Mouse (Mus musculus): Measurements from ENCODE around the gene Mpdu1. TPM values are rescaled to one million over a fixed set of nuclear protein-coding genes. Genes with fewer than 3 reads are reported as not detected.

Gene Mpdu1
- polyA plus RNA-seq, 1 experiment from 2014 or later = 74.2 TPM

DNA sequence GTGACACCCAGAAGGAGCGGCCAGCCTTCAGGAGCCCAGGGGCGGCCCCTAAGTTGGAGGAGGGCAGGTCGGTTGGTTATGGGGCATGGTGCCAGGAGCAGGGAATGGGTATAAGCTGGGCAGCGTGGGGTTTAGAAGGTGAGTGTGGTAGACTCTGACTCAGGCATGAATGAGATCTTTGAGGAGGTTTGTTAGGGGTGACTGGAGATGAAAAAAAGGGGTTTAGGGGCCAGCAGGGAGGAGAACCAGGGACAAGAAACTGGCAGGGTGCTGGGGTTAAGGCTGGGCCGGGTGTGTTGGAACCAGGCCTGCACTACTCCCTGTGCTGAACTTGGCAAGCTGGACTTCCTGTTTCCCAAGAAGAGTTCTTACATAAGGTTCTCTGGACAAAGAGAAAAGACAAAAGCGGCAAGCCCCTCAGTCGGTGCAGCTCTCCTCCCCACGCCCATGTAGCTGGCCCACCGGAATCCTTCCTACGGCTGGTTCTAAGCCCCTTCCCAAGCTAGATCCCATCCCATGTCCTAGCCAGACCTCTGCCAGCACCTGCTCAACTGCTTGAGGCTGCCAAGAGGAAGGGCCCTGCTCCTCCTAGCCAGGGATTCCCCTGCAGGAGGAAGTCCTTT is 23.2 kb upstream of the Mpdu1 start, which contains the start of gene Tnfsf13:
Gene Tnfsf13 (minus strand): TSS at position 259 of the 623 bp plus-strand sequence.
- whole genome bisulfite sequencing = 90% methylated on average over 10 of the region's 10 CpGs
- Histone ChIP-seq H3K4me3 (no peak within 1 kb of the TSS), H3K9me3 (replicated peaks) (no peaks in the 10 kb centered on the region), H3K36me3 (no peaks in the 10 kb centered on the region; the same call in 1 of the 2 replicates), H3K4me1 (peaks cover 40% of the 10 kb centered on the region), H3K27me3 (ENCODE audit: low read depth, poor library complexity, severe bottlenecking) (peaks cover 15% of the 10 kb centered on the region), H3K27ac (peak within 1 kb of the TSS; percentile 44; the same call in 1 of the 2 replicates)
- no peak for DNase-seq (ENCODE audit: low spot score)

DNA sequence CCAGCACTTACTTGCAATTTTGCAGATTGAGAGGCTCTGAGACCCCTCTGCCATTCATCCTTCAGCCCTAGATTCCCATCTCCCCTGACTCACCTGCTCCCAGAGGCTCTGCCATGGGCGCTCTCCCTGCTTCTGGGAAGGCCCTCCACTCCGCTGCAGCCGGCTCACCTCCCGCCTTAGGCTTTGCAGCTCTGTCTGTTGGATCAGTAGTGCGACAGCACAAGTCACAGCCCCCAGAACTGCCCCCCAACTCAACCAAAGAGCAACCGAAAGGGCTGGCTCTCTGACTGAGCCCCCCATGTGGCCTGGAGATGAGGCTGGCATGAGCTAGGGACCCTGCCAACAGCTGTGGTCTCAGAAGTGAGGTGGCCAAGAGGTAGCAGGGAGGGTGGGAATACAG is 22.5 kb upstream of the Mpdu1 start:
- Histone ChIP-seq H3K27ac (no peak overlapping the region), H3K4me1 (peaks cover 47% of the 10 kb centered on the region)
- no peak for DNase-seq (ENCODE audit: low spot score)

DNA sequence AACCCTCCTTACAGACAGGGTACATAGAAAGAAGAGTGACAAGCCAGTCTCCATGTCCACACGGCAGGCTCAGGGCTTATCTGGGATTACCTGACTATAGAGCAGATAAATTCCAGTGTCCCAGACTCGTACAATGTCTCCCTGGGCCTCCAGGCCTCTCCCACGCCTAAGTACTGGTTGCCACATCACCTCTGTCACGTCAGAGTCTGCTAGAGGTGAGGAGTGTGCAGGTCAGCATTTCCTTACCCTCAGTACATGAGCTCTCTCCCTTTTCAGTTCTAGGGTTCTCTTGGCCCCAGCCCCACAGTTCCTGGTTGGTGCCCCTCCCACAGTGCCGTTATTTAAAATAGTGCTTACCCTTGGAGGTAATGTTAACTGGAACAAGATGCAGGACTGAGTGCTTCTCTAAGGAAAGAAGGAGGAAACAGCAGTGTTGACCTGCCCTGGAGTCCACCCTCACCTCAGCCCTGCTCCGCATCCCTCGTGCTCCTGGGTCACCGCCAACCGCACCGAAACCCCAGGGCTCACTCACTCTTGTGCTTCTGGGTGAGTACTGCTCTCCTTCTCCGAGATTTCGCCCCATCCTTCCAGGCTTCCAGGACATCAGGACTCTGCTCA is 21.8 kb upstream of the Mpdu1 start:
- no peak for DNase-seq (ENCODE audit: low spot score)
- 85% methylated on average over 12 of the region's 12 CpGs for WGBS
- Histone ChIP-seq H3K4me1 (peaks cover 52% of the 10 kb centered on the region), H3K27ac (0 out of 2 replicates have a peak overlapping the region, but pooled peaks have one; percentile 93), H3K36me3 (peaks cover 13% of the 10 kb centered on the region), H3K9me3 (replicated peaks) (no peaks in the 10 kb centered on the region), H3K4me3 (no peak overlapping the region), H3K27me3 (ENCODE audit: low read depth, poor library complexity, severe bottlenecking) (peaks cover 15% of the 10 kb centered on the region)

More for the DNA sequence above, 22.5 kb upstream of the Mpdu1 start:
- Histone ChIP-seq H3K4me3 (no peak overlapping the region), H3K9me3 (replicated peaks) (no peaks in the 10 kb centered on the region), H3K27me3 (ENCODE audit: low read depth, poor library complexity, severe bottlenecking) (peaks cover 15% of the 10 kb centered on the region), H3K36me3 (peaks cover 6% of the 10 kb centered on the region)
- 84% methylated on average over 6 of the region's 6 CpGs for WGBS

- peaks cover 15% of the 10 kb centered on the region for H3K27me3 ChIP-seq (ENCODE audit: low read depth, poor library complexity, severe bottlenecking)
- H3K36me3 ChIP-seq = peaks cover 20% of the 10 kb centered on the region
- H3K4me1 ChIP-seq = peaks cover 52% of the 10 kb centered on the region
- H3K9me3 ChIP-seq (replicated peaks) = no peaks in the 10 kb centered on the region
- no peak for DNase-seq (ENCODE audit: low spot score)
- WGBS = 87% methylated on average over 7 of the region's 7 CpGs
- H3K27ac ChIP-seq = peak overlapping the region; percentile 93
- H3K4me3 ChIP-seq = no peak overlapping the region
These were observed 21.1 kb upstream of the Mpdu1 start for GRCm38 (mm10) chr11:69683576-69683975.

- WGBS = 34% methylated on average over 12 of the region's 12 CpGs
- Histone ChIP-seq H3K4me1 (peaks cover 52% of the 10 kb centered on the region), H3K4me3 (peak overlapping the region; percentile 92)
These were observed 20.5 kb upstream of the Mpdu1 start for GRCm38 (mm10) chr11:69682840-69683533.

GRCm38 (mm10) chr11:69682209-69682839 is 19.9 kb upstream of the Mpdu1 start:
- H3K9me3 ChIP-seq (replicated peaks) = no peaks in the 10 kb centered on the region
- peaks cover 52% of the 10 kb centered on the region for H3K4me1 ChIP-seq
- H3K4me3 ChIP-seq = peak overlapping the region; percentile 92
- peak overlapping the region; percentile 93 for H3K27ac ChIP-seq
- peak; percentile 57 for DNase-seq (ENCODE audit: low spot score)
- peaks cover 15% of the 10 kb centered on the region for H3K27me3 ChIP-seq (ENCODE audit: low read depth, poor library complexity, severe bottlenecking)
- H3K36me3 ChIP-seq = peaks cover 32% of the 10 kb centered on the region
- 29% methylated on average over 24 of the region's 24 CpGs for WGBS

More at GRCm38 (mm10) chr11:69682840-69683533, 20.5 kb upstream of the Mpdu1 start:
- peak overlapping the region; percentile 93 for H3K27ac ChIP-seq
- peaks cover 26% of the 10 kb centered on the region for H3K36me3 ChIP-seq
- H3K27me3 ChIP-seq (ENCODE audit: low read depth, poor library complexity, severe bottlenecking) = peaks cover 15% of the 10 kb centered on the region
- H3K9me3 ChIP-seq (replicated peaks) = no peaks in the 10 kb centered on the region
- DNase-seq (ENCODE audit: low spot score) = peak; percentile 93

DNA sequence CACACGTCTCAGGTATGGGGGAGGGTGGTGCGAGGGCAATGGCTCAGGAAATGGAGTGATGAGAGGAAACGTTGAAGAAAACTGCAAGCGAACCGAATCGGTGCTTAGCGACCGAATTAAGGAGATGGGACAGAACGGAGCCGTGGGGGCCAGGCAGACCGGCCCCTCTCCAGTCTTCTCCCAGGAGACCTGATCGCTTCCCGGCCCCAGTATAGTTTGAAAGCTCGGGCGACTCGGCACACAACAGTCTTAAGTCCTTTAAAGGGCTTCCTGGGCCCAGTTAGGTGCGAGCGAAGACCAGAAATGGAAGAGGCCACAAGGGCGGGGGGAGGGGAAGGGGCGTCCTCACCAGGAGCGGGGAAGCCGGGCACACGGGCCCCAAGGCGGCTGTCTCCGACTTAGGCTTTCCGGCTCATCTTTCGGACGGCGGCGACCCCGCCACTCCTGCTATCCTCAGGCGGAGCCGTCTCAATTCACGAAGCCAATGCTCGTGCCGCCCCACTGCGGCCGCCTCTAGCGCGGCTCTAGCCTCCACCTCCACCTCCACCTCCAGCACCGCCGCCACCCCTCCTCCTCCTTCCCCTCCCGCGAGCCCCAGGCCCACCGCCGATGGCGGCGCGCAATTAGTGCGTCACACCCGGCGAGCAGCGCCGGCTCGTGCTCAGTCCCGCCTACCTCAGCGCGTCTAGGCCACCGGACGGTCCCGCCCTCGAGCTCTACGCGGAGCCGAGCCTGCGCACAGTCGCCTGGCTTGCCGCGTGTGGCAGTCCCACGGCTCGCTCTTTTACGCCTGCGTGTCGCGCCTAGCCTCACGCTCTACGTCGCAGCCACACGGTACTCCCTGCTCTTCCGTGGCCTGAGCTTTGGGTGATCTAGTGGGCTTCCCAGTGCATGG is 19.1 kb upstream of the Mpdu1 start, which contains the start of gene Senp3:
Gene Senp3 (minus strand): TSS at position 771 of the 895 bp plus-strand sequence.
- H3K27ac ChIP-seq = peak within 1 kb of the TSS; percentile 93
- peak within 1 kb of the TSS; percentile 92 for H3K4me3 ChIP-seq
- peaks cover 7% of the 10 kb centered on the region; the same call in 1 of the 2 replicates for H3K27me3 ChIP-seq (ENCODE audit: low read depth, poor library complexity, severe bottlenecking)
- under 1% methylated on average over 80 of the region's 80 CpGs for WGBS
- peaks cover 46% of the 10 kb centered on the region for H3K4me1 ChIP-seq
- peaks cover 40% of the 10 kb centered on the region for H3K36me3 ChIP-seq
- no peaks in the 10 kb centered on the region for H3K9me3 ChIP-seq (replicated peaks)
- DNase-seq (ENCODE audit: low spot score) = peak; percentile 100

DNA sequence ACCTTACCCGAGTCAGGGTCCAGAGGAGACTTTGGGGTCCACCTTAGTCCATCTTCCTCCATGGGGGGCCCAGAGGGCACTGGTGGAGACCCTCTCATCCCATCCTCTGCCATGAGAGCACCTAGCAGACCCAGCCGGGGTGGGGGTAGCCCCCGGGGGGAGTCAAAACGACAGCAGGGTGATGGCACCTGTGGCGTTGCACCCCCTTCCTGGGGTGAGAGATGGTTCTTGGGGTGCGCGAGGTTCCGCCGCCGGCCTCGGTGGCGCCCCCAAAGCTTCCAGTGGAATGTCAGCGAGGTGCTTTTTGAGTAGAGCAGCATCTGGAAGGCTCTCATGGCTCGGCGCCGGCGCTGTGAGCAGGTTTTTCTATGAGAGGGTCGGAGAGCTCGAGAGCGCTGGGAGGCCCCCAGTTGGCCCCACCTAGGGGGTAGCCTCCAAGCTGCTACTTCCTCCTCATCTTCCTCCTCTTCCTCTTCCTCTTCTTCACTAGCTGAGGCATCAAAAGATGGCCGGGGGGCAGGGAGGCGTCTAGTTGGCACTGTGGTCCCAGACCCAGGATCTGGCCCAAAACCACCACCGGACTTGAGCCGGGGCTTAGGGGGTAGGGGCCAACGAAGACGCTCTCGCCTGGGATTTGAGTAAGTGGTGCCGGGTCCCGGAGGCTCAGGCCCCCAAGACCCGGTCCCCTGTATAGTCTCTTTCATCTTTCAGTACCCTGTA is 17.9 kb upstream of the Mpdu1 start:
- H3K27ac ChIP-seq = no peak overlapping the region
- WGBS = 93% methylated on average over 30 of the region's 30 CpGs

DNA sequence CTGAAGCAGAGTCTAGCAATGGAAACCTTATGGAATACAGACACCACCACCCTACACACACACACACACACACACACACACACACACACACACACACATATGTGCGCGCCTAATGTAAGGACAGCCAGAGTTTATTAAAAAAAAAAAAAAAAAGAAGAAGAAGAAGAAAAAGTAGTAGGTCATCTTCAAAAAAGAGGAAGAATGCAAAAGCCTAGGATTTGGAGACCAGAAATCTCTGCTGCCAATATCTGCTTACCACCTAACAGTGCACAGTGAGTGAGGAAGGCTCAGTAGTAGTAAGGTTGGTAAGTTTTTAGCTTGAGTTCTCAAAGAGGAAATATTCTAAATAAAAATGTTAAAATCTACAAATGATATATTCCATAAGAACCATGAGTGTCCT is 16.7 kb upstream of the Mpdu1 start:
- Histone ChIP-seq H3K27ac (no peak overlapping the region), H3K9me3 (replicated peaks) (no peaks in the 10 kb centered on the region), H3K4me3 (peak overlapping the region; percentile 10; the same call in 1 of the 2 replicates), H3K36me3 (peaks cover 64% of the 10 kb centered on the region), H3K27me3 (ENCODE audit: low read depth, poor library complexity, severe bottlenecking) (no peaks in the 10 kb centered on the region), H3K4me1 (peaks cover 38% of the 10 kb centered on the region)
- 100% methylated on average over 2 of the region's 2 CpGs for WGBS
- DNase-seq (ENCODE audit: low spot score) = no peak

More for the DNA sequence above, 17.9 kb upstream of the Mpdu1 start:
- Histone ChIP-seq H3K9me3 (replicated peaks) (no peaks in the 10 kb centered on the region), H3K4me1 (peaks cover 42% of the 10 kb centered on the region), H3K27me3 (ENCODE audit: low read depth, poor library complexity, severe bottlenecking) (peaks cover 2% of the 10 kb centered on the region; the same call in 1 of the 2 replicates), H3K36me3 (peaks cover 53% of the 10 kb centered on the region), H3K4me3 (peak overlapping the region; percentile 92)
- no peak for DNase-seq (ENCODE audit: low spot score)

DNA sequence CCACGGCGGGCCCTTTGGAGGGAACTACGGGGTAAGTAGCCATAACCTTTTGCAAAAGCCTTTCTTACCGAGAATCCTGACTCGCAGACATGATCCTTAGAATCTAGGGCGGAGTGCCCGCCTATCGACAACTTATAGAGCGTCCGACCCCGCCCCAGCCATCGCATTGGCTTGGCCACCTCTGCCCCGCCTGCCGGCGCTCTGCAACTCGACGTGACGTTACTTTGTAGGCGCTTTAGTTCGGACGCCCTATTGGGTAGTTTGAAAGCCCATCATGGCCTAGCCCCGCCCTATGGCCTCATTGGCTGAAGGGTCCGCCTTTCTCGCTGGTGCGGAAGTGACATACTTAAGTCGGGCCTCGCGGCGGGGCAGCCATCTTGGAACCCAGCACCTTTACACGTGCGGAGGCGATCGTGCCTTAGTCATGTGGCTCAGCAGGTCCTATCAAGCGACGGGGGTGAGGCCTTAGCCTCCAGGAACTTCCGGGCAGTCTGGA is 9.8 kb upstream of the Mpdu1 start, which contains the start of gene Eif4a1:
Gene Eif4a1 (minus strand): TSS at position 213 of the 496 bp plus-strand sequence.
- Histone ChIP-seq H3K4me1 (peaks cover 23% of the 10 kb centered on the region), H3K27ac (peak within 1 kb of the TSS; percentile 99), H3K36me3 (peaks cover 89% of the 10 kb centered on the region)

DNA sequence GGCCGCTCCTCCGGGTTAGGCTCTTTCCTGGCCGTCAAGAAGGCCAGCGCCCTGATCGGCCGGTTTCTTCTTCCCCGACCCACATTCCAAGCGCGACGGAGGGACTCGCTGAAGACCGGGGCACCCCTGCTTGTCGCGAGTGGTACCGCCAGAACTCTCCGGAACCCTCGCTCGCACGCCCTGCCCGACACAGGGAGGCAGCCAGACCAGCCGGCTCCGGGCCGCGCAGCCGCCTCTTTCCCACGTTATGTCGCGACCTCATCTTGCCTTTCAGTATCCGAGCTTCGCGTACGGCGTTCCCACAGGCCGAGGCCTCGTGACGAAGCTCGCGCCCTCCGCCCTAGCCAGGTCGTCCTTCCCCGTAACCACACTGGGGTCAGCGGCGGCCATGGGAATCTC is 9.3 kb upstream of the Mpdu1 start:
- WGBS = 0% methylated on average over 43 of the region's 43 CpGs
- peak overlapping the region; percentile 99 for H3K27ac ChIP-seq
- H3K36me3 ChIP-seq = peaks cover 88% of the 10 kb centered on the region
- peak overlapping the region; percentile 98 for H3K4me3 ChIP-seq
- no peaks in the 10 kb centered on the region for H3K27me3 ChIP-seq (ENCODE audit: low read depth, poor library complexity, severe bottlenecking)
- peaks cover 23% of the 10 kb centered on the region for H3K4me1 ChIP-seq
- H3K9me3 ChIP-seq (replicated peaks) = no peaks in the 10 kb centered on the region
- DNase-seq (ENCODE audit: low spot score) = no peak

More for the DNA sequence above, 9.8 kb upstream of the Mpdu1 start, which contains the start of gene Eif4a1:
- peak; percentile 97 for DNase-seq (ENCODE audit: low spot score)
- H3K27me3 ChIP-seq (ENCODE audit: low read depth, poor library complexity, severe bottlenecking) = no peaks in the 10 kb centered on the region
- no peaks in the 10 kb centered on the region for H3K9me3 ChIP-seq (replicated peaks)
- peak within 1 kb of the TSS; percentile 98 for H3K4me3 ChIP-seq
- under 1% methylated on average over 36 of the region's 36 CpGs for WGBS

All from limb, embryonic 10.5 days (tissue).